Mouse (Mus musculus) cerebellum, postnatal 10 days (tissue): ENCODE data around the gene Loxl3.

Experiments
- DNase-seq, 2 experiments: peaks; one replicate each; pipeline ENCODE4 v3.0.0; 2021; ENCODE audit warnings: mixed read lengths in 2 of 2

Gene Loxl3

GRCm38 (mm10) chr6:83054074-83054851 is 20.3 kb downstream of the Loxl3 start, which contains the start of gene Aup1:
Aup1 (plus strand) TSS chr6:83054521.
- DNase-seq, result peak; percentile 95 to 97

GRCm38 (mm10) chr6:83054871-83055431 is 21.0 kb downstream of the Loxl3 start, which contains the start of gene Htra2:
Htra2 (minus strand) TSS chr6:83055273.
- peak; percentile 67 to 71 for DNase-seq

- DNase-seq, result peak in 1 of 2 experiments; percentile 30
Observed at GRCm38 (mm10) chr6:83057790-83058189, 23.8 kb downstream of the Loxl3 start, which contains the start of gene Dqx1. Dqx1 (plus strand) TSS chr6:83057844.

GRCm38 (mm10) chr6:83058725-83059124 is 24.8 kb downstream of the Loxl3 start:
- DNase-seq, result no peak

- DNase-seq, result no peak
Observed at GRCm38 (mm10) chr6:83065995-83066394, 32.0 kb downstream of the Loxl3 start.

GRCm38 (mm10) chr6:83066441-83066840 is 32.5 kb downstream of the Loxl3 start:
- DNase-seq, result no peak

GRCm38 (mm10) chr6:83068221-83068620 is 34.2 kb downstream of the Loxl3 start:
- no peak for DNase-seq

GRCm38 (mm10) chr6:83068706-83069487 is 34.9 kb downstream of the Loxl3 start:
- peak in 1 of 2 experiments; percentile 43 for DNase-seq

GRCm38 (mm10) chr6:83069488-83070246 is 35.7 kb downstream of the Loxl3 start:
- DNase-seq, result peak; percentile 36 to 55

- no peak for DNase-seq
Observed at GRCm38 (mm10) chr6:83070247-83070310, 36.1 kb downstream of the Loxl3 start, which contains the start of gene Tlx2. Tlx2 (minus strand) TSS chr6:83070293.

- DNase-seq, result peak; percentile 45 to 74
Observed at GRCm38 (mm10) chr6:83070311-83071219, 36.6 kb downstream of the Loxl3 start.

- peak in 1 of 2 experiments; percentile 49 for DNase-seq
Observed at GRCm38 (mm10) chr6:83071220-83071619, 37.2 kb downstream of the Loxl3 start.

GRCm38 (mm10) chr6:83074979-83075378 is 41.0 kb downstream of the Loxl3 start:
- DNase-seq, result no peak

GRCm38 (mm10) chr6:83077630-83078323 is 43.8 kb downstream of the Loxl3 start, which contains the start of gene Pcgf1:
Pcgf1 (plus strand) TSS chr6:83077869.
- DNase-seq, result peak in 1 of 2 experiments; percentile 68

- peak; percentile 100 for DNase-seq
Observed at GRCm38 (mm10) chr6:83078324-83078858, 44.4 kb downstream of the Loxl3 start.

- DNase-seq, result no peak
Observed at GRCm38 (mm10) chr6:83080210-83080609, 46.2 kb downstream of the Loxl3 start.

- DNase-seq, result no peak
Observed at GRCm38 (mm10) chr6:83083497-83083896, 49.5 kb downstream of the Loxl3 start.

- DNase-seq, result no peak
Observed at GRCm38 (mm10) chr6:83084477-83084876, 50.5 kb downstream of the Loxl3 start.

GRCm38 (mm10) chr6:83086121-83087035 is 52.4 kb downstream of the Loxl3 start, which contains the start of gene Lbx2:
Lbx2 (plus strand) TSS chr6:83086367.
- no peak for DNase-seq
